Mouse (Mus musculus) testis, adult 2 months (tissue): ENCODE results near the gene Tox3.

Source experiments
- CTCF ChIP-seq: fragments of 200-500 bp; IDR thresholded peaks from 2 replicates; pipeline ENCODE4 v1.5.1; 2012; ENCODE audit warnings: low read depth, mild to moderate bottlenecking, inconsistent platforms, low read length, moderate library complexity; ENCODE audit not compliant: control insufficient read depth, insufficient read depth, insufficient replicate concordance
- POLR2A ChIP-seq: fragments of 200-500 bp; IDR thresholded peaks from 2 replicates; pipeline ENCODE4 v1.6.1; 2012; ENCODE audit warnings: low read depth, mild to moderate bottlenecking, inconsistent platforms, low read length, moderate library complexity; ENCODE audit not compliant: control insufficient read depth

- TF ChIP-seq CTCF: no peak
- TF ChIP-seq POLR2A: no peak
These were observed 54.1 kb downstream of the Tox3 start for GRCm38 (mm10) chr8:90294061-90294460.
